ENCODE assay signal across 9 mouse cellular contexts in the genomic region with DNA sequence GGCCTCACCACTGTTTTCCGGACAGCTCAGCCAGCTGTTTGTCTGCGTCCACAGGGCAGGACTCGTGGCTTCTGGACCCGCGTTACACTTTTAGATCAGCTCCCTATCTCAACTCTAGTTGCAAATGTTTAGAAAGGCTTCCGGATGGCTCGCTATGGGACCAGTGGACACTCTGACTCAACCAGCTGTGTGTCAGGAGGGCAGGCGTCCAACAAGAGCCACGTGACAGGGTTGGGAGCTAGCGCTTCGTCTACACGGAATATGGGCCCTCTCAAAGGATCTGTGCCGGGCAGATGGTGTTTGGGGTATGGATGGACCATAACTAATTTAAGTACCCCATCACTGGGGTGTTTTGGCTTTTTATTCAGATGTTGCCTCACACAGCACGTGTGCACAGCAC. TPM values are rescaled to one million over a fixed set of nuclear protein-coding genes. Genes with fewer than 3 reads are reported as not detected.
DNase-seq lines count a peak whose midpoint lies in the region; ATAC-seq and TF ChIP-seq lines count a peak whose summit lies in the region.
"Had no signal": no experiment of that assay in that cellular context is flagged by ENCODE, and none has a peak within 500 bp of the region (broad histone marks: within the 10 kb centered on the region; RNA-seq: fewer than 3 reads in every experiment).

No protein-coding gene starts in this region.

- TF ChIP-seq CTCF in kidney, adult 2 months (conservative IDR thresholded peaks at IDR 0.05; ENCODE audit: insufficient read depth, insufficient read length, low read depth, low read length), result no peak

- no peaks in the 10 kb centered on the region for H3K36me3 ChIP-seq in kidney, adult 2 months (ENCODE audit: control insufficient read depth, insufficient read depth, low read length)

- H3K27me3 ChIP-seq in kidney, adult 2 months (replicated peaks; ENCODE audit: control insufficient read depth, insufficient read depth, low read length), result no peaks in the 10 kb centered on the region

- no peak overlapping the region for H3K4me3 ChIP-seq in kidney, adult 2 months (ENCODE audit: insufficient read depth, low read depth, low read length)

- DNase-seq in kidney, adult 2 months, result peak; percentile 42
- DNase-seq in kidney, adult 8-10 months, result no peak
- DNase-seq in adrenal gland, postnatal 25 days, result peak; percentile 51
- peak; percentile 54 for DNase-seq in gonadal fat pad, adult 2 months (ENCODE audit: low read depth)
- DNase-seq in lung, postnatal 10 days, result peak; percentile 78
- DNase-seq in right cerebral cortex, postnatal 36 days (ENCODE audit: low spot score in 2 of 2), result no peak
- no peak for DNase-seq in spleen, adult 12 weeks (ENCODE audit: low spot score)
- DNase-seq: cerebellum, adult 8-10 months had no signal

- no peak for ATAC-seq in CD4-positive, CD25-positive, alpha-beta regulatory T cell, adult 4 months

- 78% methylated on average over 14 of the region's 14 CpGs for WGBS in kidney, adult 2 months

- H3K4me1 ChIP-seq in kidney, adult 2 months (ENCODE audit: control insufficient read depth, insufficient read depth, low read length), result no peaks in the 10 kb centered on the region

- H3K27ac ChIP-seq in kidney, adult 2 months (ENCODE audit: insufficient read depth, low read depth, low read length), result no peak overlapping the region

- no peak for TF ChIP-seq POLR2A in kidney, adult 2 months (IDR thresholded peaks at IDR 0.05; ENCODE audit: low read depth, low read length)

RNA-seq across cellular contexts. Expression of a gene that starts 9.8 kb away (rescaled TPM):
- 197 and 276 TPM in 2 replicates for polyA plus RNA-seq in kidney, adult 2 months (2012; rRNA removed)
- total RNA-seq in adrenal gland, postnatal 25 days (2021), result 11.9 and 15.6 TPM in 2 replicates
- polyA plus RNA-seq in gonadal fat pad, adult 2 months (2012; rRNA removed), result 20.6 and 33.9 TPM in 2 replicates
- 10 to 100 TPM; 19.9 to 38.0 TPM for polyA plus RNA-seq in CD4-positive, CD25-positive, alpha-beta regulatory T cell, adult 4 months (2017; shearing (Covaris generic))

Comparison
In these comparisons a context has a peak if more than half of its experiments do, and no peak if none do; other contexts are left out.
1. DNase-seq: peak in kidney, adult 2 months (single experiment), adrenal gland, postnatal 25 days (single experiment), gonadal fat pad, adult 2 months (single experiment) and lung, postnatal 10 days (single experiment); none in kidney, adult 8-10 months (0 of 2), right cerebral cortex, postnatal 36 days (0 of 2) and spleen, adult 12 weeks (single experiment).